Mouse (Mus musculus) telencephalon, adult 2 months (tissue): Measurements from ENCODE around the gene Gm43951.
"Not testable (repeated sequence)": the region's sequence is repeated elsewhere in the genome, so short reads cannot be mapped to it uniquely, and the experiment has no call there.

ENCODE experiments used
- DNase-seq: peaks from one replicate; pipeline ENCODE4 v3.0.0-alpha.2; 2011; ENCODE audit warnings: low read depth, low spot score

The Gm43951 gene

DNA sequence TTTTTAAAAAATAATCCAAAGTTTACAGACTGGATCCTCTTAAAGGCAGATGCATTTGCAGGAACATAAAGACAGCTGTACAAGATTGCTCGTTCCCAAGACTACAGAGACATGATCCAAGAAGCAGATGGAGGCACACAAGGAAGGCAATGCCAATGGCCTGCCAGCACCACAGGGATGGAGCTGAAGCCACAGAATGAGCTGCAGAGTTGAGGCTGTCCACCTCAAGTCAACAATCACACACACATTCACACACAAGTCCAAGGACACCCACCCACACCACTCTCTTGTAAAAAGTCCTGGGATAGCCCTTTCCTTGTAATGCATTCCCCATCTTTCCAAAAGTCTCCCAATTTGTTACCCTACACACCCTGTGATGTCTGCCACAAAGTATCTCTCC is 3.2 kb downstream of the Gm43951 start:
- no peak for DNase-seq

DNA sequence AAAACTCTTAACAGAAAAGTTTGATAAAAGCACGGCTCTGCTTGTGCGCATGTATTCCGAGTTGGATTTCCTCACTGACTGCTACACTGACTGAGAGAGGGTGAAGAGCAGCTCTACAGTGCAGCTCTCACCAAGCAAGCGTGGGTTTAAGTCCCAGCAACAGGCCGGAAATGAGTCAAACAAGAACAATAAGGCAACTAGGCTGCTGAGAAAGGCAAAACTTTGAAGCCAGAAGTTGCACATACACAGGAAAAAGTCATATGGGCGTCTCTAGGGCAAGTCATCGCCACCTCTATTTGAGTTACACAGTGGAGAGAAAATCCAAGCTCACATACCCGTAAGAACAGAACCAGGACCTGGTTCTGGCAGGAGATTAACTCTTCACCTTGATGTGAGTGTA is 10.1 kb downstream of the Gm43951 start:
- DNase-seq, result no peak

DNA sequence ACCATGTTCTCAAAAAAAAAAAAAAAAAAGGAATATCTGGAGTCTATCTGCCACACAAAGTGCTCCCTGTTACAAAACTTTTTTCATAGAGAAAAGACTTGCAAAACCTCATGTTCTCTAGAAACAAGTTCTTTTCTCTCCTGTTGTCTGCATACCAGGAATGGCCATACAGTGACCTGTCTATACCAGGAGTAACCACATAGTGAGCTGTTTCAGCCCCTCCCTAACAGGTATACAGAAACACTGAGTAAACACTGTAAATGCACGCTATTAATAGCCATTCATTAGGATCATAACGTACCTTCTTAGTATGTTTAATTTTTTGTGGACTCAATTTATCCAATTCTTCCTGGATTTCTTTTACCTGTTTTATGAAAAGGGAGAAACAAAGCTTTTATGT is 12.4 kb downstream of the Gm43951 start:
- no peak for DNase-seq

DNA sequence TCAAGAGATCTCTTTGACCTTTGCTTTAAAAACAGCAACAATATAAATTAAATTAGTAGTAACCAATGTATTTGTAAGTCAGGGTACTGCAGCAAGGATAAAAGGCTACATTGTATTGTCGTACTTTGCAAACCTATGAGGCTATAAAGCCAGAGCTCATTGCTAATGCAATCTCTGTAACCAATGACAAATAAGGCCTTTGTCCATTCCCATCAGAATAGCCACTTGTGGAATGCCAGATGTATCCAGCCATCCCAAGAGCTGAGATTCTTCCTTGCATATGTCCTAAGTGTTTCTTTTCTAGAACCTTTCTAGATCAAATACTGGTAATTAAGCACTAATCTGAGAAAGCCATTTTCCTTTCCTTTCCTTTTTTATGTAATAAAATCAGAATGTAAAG is 15.8 kb downstream of the Gm43951 start:
- peak; percentile 52 for DNase-seq

DNA sequence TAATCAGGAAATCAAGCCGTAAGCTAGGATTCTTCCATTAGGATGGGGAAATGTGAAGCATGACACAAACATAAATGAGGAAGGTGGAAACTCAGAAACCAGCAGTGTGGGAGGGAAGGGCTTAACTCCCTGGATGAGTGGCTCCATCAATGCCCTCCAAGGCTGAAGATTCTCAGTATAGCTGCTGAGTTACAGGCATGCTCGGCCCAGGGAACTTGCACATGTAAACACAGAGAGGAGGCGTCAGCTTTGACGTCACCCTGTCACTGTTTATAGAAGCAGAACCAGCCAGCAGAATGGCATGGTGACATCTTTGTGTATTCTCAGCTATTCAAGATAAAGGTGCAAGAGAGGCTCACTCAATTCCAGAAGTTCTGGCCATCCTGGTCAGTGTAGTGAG is 22.4 kb downstream of the Gm43951 start:
- DNase-seq, result no peak

DNA sequence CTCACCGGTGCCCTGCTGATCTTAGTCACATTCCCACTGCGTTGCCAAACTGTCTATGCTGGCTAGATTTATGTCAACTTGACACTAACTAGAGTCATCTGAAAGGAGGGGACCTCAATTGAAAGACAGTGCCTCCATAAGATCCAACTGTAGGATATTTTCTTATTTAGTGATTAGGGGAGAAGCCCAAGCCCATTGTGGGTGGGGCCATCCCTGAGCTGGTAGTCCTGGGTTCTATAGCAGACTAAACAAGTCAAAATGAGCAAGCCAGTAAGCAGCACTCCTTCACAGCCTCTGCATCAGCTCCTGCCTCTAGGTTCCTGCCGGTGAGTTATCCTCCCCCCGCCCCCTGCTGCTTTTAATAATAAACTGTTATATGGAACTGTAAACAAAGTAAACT is 25.5 kb downstream of the Gm43951 start:
- DNase-seq, result no peak

DNA sequence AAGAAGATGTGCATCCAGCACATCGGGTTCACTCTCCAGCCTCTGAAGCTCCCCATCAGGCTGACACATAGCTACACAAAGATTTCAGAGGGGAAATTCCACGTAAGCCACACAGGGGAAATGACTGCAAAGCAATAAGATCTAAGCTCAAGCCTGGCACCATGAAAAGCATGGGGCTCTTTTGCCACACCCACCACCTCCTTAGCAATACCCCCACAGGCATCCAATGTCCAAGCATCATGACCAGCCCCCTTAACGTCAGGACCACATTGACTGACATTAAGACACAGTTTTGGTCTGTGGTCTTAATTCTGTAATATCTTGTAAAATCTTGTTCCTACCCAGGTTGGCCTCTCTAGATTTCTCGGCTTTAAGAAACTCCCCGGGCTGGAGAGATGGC is 26.1 kb downstream of the Gm43951 start:
- DNase-seq, result no peak

DNA sequence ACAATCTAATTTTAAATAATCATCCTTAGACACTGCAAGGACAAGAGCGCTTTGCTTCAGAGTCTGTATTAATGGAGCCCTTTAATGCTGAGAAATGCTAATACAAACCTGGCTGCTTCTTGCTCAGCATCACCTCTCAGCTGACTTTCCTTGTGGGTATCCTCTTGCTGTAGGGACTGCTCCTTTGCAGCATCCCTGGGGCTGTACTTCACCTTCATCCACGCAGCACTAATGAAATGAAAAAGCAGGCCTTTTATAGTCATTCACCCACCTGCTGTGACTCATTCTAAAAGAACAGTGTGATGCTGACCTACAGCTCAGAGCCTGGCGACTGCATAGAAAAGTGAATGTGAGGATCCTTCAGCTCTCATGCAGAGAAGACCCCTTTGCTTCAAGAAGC is 30.1 kb downstream of the Gm43951 start:
- no peak for DNase-seq

DNA sequence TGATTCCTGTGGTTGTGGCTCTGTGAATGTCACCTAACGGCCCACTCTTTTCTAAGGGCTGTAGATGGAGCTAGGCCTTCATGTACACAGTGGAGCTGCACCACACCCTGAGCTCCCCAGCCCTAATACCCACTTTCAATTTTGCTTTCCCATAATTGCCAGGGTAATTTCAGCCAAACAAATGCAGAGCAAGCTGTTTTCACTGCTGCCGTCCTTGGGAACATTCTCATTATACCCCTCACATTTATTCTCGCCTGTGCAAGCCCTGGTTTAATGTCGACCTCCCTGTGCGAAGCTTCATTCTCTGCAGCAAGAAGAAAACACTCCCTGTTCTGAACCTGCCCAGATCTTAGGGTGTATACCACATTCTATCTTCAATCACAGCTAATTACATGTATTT is 30.7 kb downstream of the Gm43951 start:
- DNase-seq, result no peak

DNA sequence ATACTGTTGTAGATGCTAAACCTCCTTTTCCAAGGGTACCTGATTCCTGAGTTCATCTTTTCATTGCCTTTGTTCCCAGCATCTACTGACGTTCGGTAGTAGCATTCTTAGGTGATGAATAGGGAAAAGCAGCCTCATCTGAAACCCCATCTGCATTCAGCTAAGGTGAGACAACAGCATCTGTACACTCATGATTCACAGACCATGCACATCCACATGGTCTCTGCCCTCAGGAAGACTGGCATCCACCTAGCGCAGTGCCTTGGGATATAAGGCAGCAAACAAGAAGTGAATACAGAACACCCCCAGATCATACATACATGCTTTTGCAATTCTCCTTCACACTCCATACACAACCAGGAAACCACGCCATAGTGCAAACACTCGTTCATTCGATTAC is 31.9 kb downstream of the Gm43951 start:
- no peak for DNase-seq

DNA sequence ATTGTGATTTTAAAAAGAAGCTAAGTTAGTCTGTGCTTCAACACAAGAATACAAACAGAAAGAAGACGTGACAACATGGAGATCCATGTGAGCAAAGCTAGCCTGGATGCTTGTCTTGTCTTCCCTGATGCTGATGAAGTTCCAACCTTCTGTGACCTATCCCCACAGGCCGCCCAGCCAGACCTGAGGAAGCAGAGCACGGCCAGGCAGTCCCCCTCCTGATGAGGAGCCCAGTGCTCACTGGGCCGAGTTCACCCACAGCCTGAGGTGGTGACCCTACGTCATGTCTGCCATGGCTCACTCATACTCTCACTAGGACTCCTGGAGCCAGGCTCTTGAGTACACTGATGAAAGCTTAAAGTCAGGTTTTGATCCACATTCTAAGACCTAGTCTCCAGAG is 33.1 kb downstream of the Gm43951 start:
- no peak for DNase-seq

DNA sequence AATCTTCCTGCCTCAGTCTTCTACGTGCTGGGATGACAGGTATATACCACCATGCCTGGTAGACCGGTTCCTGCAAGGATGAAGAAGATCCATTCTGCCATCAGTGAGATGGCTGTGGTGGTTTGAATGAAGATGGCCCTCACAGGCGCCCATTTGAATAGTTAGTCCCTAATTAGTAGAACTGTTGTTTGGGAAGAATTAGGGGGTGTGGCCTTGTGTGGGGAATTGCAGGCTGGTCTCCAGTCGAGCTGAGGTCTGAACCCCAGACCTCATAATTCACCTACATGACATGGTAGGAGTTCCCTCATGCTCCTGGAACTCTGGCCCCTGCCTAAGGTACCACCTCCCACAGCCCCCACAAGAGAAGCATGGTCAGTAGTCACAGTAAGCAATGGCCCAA is 34.7 kb downstream of the Gm43951 start:
- DNase-seq, result not testable (repeated sequence)

DNA sequence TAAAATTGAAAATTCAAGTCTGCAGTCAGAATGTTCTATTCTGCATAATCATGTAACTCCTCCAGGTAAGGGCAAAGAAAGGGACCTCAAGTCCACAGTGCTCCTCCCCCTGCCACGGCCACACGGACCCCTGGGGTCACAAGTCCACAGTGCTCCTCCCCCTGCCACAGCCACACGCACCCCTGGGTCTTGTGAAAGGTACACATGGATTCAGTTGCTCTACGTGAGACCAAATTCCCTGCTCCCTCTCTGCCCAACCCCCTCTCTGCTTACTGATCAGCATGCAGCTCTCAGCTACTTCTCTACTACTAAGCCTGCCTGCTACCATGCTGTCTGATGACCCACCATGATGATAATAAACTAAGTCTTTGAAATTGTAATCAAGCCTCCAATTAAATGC is 36.8 kb downstream of the Gm43951 start:
- no peak for DNase-seq

DNA sequence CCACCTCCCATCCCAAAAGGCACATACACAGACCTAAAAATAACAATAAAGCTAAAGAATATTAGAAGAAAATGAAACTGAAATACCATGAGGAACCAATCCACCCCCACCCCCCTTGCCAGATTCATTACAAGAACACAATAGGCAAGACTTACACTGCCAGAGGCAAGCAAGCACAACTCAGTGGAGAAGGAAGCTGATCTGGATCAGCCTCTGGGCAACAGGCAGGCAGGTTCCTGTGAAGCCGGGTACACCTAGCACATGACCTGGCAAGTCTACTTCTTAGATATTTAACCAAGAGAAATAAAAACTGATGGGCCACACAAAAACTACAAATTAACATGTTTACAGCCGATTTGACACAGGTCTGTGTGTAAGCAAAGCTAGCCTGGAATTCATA is 43.4 kb downstream of the Gm43951 start:
- DNase-seq, result no peak

DNA sequence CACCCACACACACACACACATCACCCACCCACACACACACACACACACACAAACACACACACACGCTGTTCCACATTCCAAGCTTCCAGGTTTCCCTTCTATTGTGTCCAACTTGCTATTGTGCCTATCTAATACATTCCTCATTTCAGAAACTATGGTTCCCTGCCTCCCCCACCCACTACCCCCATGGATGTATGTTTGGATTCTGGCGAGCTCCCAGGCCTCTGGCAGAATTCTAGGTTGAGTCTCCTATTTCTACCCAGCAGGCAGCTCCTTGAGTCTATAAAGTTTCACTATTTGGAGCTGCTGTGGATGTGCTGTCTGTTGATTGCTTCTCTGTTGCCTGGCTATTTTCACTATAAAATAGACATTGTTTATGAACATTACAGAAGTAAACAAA is 50.0 kb downstream of the Gm43951 start:
- DNase-seq, result no peak

DNA sequence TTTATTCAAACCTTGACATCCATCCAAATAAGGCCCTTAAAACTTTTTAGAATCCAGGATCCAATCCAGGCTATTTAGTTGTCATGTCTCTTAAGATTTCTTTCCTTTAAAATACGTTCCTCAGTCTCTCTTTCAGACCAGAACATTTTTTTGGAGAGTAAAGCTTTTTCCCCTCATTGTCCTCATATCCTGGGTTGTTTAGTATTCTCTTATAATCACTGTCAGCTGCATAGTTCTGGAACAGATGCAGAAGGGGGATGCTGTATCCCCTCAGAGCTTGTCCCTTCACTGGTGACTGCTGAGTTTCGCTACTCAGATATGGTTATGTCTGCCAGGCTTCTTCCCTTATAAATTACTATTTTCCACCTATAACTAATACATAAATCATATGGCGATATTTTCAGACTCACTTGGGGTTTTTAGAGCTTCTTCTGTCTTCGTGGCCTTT is 50.6 kb downstream of the Gm43951 start:
- no peak for DNase-seq

DNA sequence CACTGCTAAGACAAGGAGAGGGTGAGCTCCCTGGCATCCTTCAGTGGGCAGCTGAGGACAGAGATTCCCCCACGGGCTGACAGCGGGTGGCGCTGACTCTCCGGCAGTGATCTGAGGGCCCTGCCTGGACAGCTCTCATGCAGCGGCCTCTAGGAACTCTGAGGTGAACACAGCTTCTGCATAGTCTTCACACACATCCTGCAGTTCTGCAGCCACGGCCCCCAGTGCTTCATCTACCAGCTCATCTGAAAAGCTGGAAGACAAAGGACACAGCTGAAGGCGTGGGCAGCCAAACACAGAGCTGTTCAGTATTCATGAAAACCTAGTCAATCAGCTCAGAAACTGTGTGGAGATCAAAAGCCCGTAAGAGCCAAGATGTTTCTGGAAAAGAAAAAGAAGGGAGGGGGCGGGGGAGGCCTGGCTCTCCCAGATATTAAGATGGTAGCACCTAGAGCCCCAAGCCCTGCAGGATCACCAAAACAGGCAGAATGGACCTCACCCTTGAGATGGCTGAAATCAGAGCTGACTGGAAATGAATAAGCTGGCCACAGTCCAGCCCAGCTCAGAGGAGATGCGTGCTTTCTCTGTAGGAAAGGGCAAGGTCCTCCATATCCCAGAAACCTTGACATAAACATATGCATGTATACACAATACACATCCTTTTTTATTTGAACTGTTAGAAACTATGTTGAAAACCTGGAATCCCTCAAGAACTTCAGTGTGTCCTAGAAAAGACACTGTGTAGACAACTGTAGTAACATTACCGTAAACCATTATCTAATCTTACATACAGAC is 51.3 kb downstream of the Gm43951 start:
- DNase-seq, result peak; percentile 73
